Mouse (Mus musculus): ENCODE results near the gene Fap.

Fap gene

GRCm38 (mm10) chr2:62573753-62574159 lies at the start of gene Fap:
Gene Fap, minus strand, starts transcription at chr2:62574075.
- no peak for DNase-seq

- no peak for DNase-seq
These were observed 49.2 kb upstream of the Fap start for GRCm38 (mm10) chr2:62623024-62623441.

GRCm38 (mm10) chr2:62619679-62620078 lies 45.8 kb upstream of the Fap start:
- DNase-seq, result no peak

- no peak for DNase-seq
These were observed 45.1 kb upstream of the Fap start for GRCm38 (mm10) chr2:62618934-62619341.

GRCm38 (mm10) chr2:62613133-62613532 lies 39.3 kb upstream of the Fap start:
- no peak for DNase-seq

- DNase-seq, result no peak
These were observed 32.3 kb upstream of the Fap start for GRCm38 (mm10) chr2:62606205-62606604.

- no peak for DNase-seq
These were observed 29.7 kb upstream of the Fap start for GRCm38 (mm10) chr2:62603530-62603929.

- DNase-seq, result no peak
These were observed 22.7 kb upstream of the Fap start for GRCm38 (mm10) chr2:62596586-62596985.

GRCm38 (mm10) chr2:62594491-62594890 lies 20.6 kb upstream of the Fap start:
- no peak for DNase-seq

- DNase-seq, result no peak
These were observed 17.7 kb upstream of the Fap start for GRCm38 (mm10) chr2:62591555-62591954.

- no peak for DNase-seq
These were observed 15.5 kb upstream of the Fap start for GRCm38 (mm10) chr2:62589333-62589732.

GRCm38 (mm10) chr2:62585769-62586168 lies 11.9 kb upstream of the Fap start:
- DNase-seq, result no peak

- DNase-seq, result no peak
These were observed 1.1 kb upstream of the Fap start for GRCm38 (mm10) chr2:62574962-62575361.

- no peak for DNase-seq
These were observed 375 bp upstream of the Fap start for GRCm38 (mm10) chr2:62574250-62574649.

- no peak for DNase-seq
These were observed 649 bp downstream of the Fap start for GRCm38 (mm10) chr2:62573099-62573752.

- DNase-seq, result no peak
These were observed 9.2 kb downstream of the Fap start for GRCm38 (mm10) chr2:62564687-62565086.

GRCm38 (mm10) chr2:62562661-62563485 lies 11.0 kb downstream of the Fap start:
- DNase-seq, result no peak

GRCm38 (mm10) chr2:62557417-62557816 lies 16.5 kb downstream of the Fap start:
- DNase-seq, result no peak

- DNase-seq, result no peak
These were observed 17.5 kb downstream of the Fap start for GRCm38 (mm10) chr2:62556349-62556748.

- no peak for DNase-seq
These were observed 24.2 kb downstream of the Fap start for GRCm38 (mm10) chr2:62549659-62550058.

GRCm38 (mm10) chr2:62549131-62549530 lies 24.7 kb downstream of the Fap start:
- no peak for DNase-seq

GRCm38 (mm10) chr2:62548104-62548503 lies 25.8 kb downstream of the Fap start:
- no peak for DNase-seq

GRCm38 (mm10) chr2:62535483-62535882 lies 38.4 kb downstream of the Fap start:
- DNase-seq, result no peak

GRCm38 (mm10) chr2:62531065-62531464 lies 42.8 kb downstream of the Fap start:
- DNase-seq, result no peak

Measured in cerebellum, adult 8-10 months (tissue).